Mouse (Mus musculus) liver, embryonic 16.5 days (tissue): ENCODE measurements around the gene Shisa4. TPM values are rescaled to one million over a fixed set of nuclear protein-coding genes. Genes with fewer than 3 reads are reported as not detected.

Experiments
- ATAC-seq: fragments of 200-750 bp; cut with Nextera tagmentation; 2 replicates; pipeline ENCODE4 v1.8.0; 2017; ENCODE audit warnings: low read depth, mild to moderate bottlenecking, moderate number of reproducible peaks, moderate library complexity
- H3K27ac ChIP-seq: fragments of 300-500 bp; sonication (generic); 2 replicates; pipeline ENCODE4 v1.5.1; 2014; ENCODE audit warnings: mild to moderate bottlenecking, low read length
- H3K27me3 ChIP-seq: fragments of 300-500 bp; sonication (generic); 2 replicates; pipeline ENCODE4 v1.6.1; 2014; ENCODE audit warnings: low read depth, low read length, mixed read lengths; ENCODE audit not compliant: control insufficient read depth, insufficient read depth
- H3K36me3 ChIP-seq: fragments of 300-500 bp; sonication (generic); 2 replicates; pipeline ENCODE4 v1.6.1; 2014; ENCODE audit warnings: mild to moderate bottlenecking; ENCODE audit not compliant: control insufficient read depth, insufficient read depth
- H3K4me1 ChIP-seq: fragments of 300-500 bp; sonication (generic); 2 replicates; pipeline ENCODE4 v1.6.1; 2014; ENCODE audit warnings: low read depth, low read length, mixed read lengths; ENCODE audit not compliant: control insufficient read depth
- H3K4me2 ChIP-seq: fragments of 300-500 bp; sonication (generic); 2 replicates; pipeline ENCODE4 v1.6.1; 2014; ENCODE audit warnings: low read depth, low read length, mixed read lengths
- H3K4me3 ChIP-seq: fragments of 300-500 bp; sonication (generic); 2 replicates; pipeline ENCODE4 v1.5.1; 2014; ENCODE audit warnings: low read depth, mild to moderate bottlenecking, low read length
- H3K9ac ChIP-seq: fragments of 300-500 bp; sonication (generic); 2 replicates; pipeline ENCODE4 v1.6.1; 2014; ENCODE audit warnings: low read depth, low read length
- H3K9me3 ChIP-seq: fragments of 300-500 bp; sonication (generic); replicated peaks from 2 replicates; pipeline ENCODE4 v1.6.1; 2016; ENCODE audit warnings: low read length; ENCODE audit not compliant: control insufficient read depth
- WGBS: fragments of 180-500 bp; shearing (Covaris S2); extraction: QIAGEN DNeasy Blood & Tissue Kit; methylation state at CpG from one replicate; pipeline ENCODE4 v1.1.7; 2014; ENCODE audit not compliant: insufficient replicate concordance; 5-methylcytosine and 5-hydroxymethylcytosine counted together
- polyA plus RNA-seq: library from polyadenylated mRNA; unstranded; fragments of >200 nt; fragmentation: Nextera tagmentation; extraction: Ambion mirVana; gene quantifications from 2 replicates; pipeline ENCODE4 v1.2.1, GENCODE M21; 2015

The Shisa4 gene
- polyA plus RNA-seq, 1 experiment from 2014 or later: 1.3 TPM

- no peaks in the 10 kb centered on the region for H3K9me3 ChIP-seq
- no peak overlapping the region for H3K4me3 ChIP-seq
- no peaks in the 10 kb centered on the region for H3K36me3 ChIP-seq
- no peaks in the 10 kb centered on the region for H3K27me3 ChIP-seq
- 44% methylated on average over 4 of the region's 4 CpGs for WGBS
- H3K4me2 ChIP-seq: no peak overlapping the region
- no peak for ATAC-seq
- H3K9ac ChIP-seq: no peak overlapping the region
- no peaks in the 10 kb centered on the region for H3K4me1 ChIP-seq
- no peak overlapping the region for H3K27ac ChIP-seq
Measured at GRCm38 (mm10) chr1:135347498-135348169, 27.4 kb downstream of the Shisa4 start.

- no peak for ATAC-seq
- no peaks in the 10 kb centered on the region for H3K36me3 ChIP-seq
- no peak overlapping the region for H3K9ac ChIP-seq
- H3K27me3 ChIP-seq: no peaks in the 10 kb centered on the region
- H3K9me3 ChIP-seq: no peaks in the 10 kb centered on the region
- H3K4me3 ChIP-seq: no peak overlapping the region
- no peak overlapping the region for H3K4me2 ChIP-seq
- no peak overlapping the region for H3K27ac ChIP-seq
- no peaks in the 10 kb centered on the region for H3K4me1 ChIP-seq
- WGBS: 51% methylated on average over 3 of the region's 3 CpGs
Measured at GRCm38 (mm10) chr1:135346891-135347290, 28.1 kb downstream of the Shisa4 start.

GRCm38 (mm10) chr1:135344026-135344425, 31.0 kb downstream of the Shisa4 start:
- Histone ChIP-seq H3K27me3 (no peaks in the 10 kb centered on the region), H3K9me3 (no peaks in the 10 kb centered on the region), H3K27ac (no peak overlapping the region), H3K4me2 (no peak overlapping the region), H3K4me3 (no peak overlapping the region), H3K9ac (no peak overlapping the region), H3K4me1 (no peaks in the 10 kb centered on the region), H3K36me3 (no peaks in the 10 kb centered on the region)
- 30% methylated on average over 4 of the region's 4 CpGs for WGBS
- no peak for ATAC-seq

GRCm38 (mm10) chr1:135341947-135342346, 33.1 kb downstream of the Shisa4 start:
- no peak overlapping the region for H3K4me2 ChIP-seq
- WGBS: 75% methylated on average over 8 of the region's 8 CpGs
- no peak overlapping the region for H3K27ac ChIP-seq
- no peak for ATAC-seq
- no peaks in the 10 kb centered on the region for H3K4me1 ChIP-seq
- H3K4me3 ChIP-seq: no peak overlapping the region
- H3K9ac ChIP-seq: no peak overlapping the region
- no peaks in the 10 kb centered on the region for H3K9me3 ChIP-seq
- H3K27me3 ChIP-seq: no peaks in the 10 kb centered on the region
- no peaks in the 10 kb centered on the region for H3K36me3 ChIP-seq

- H3K9me3 ChIP-seq: no peaks in the 10 kb centered on the region
- H3K4me3 ChIP-seq: no peak overlapping the region
- WGBS: 60% methylated on average over 6 of the region's 6 CpGs
- no peak overlapping the region for H3K27ac ChIP-seq
- no peak for ATAC-seq
- H3K4me1 ChIP-seq: no peaks in the 10 kb centered on the region
- no peak overlapping the region for H3K4me2 ChIP-seq
- no peaks in the 10 kb centered on the region for H3K36me3 ChIP-seq
- H3K9ac ChIP-seq: no peak overlapping the region
- H3K27me3 ChIP-seq: no peaks in the 10 kb centered on the region
Measured at GRCm38 (mm10) chr1:135330578-135330977, 44.5 kb downstream of the Shisa4 start.

- no peaks in the 10 kb centered on the region for H3K4me1 ChIP-seq
- H3K27me3 ChIP-seq: no peaks in the 10 kb centered on the region
- no peak overlapping the region for H3K4me2 ChIP-seq
- H3K4me3 ChIP-seq: no peak overlapping the region
- no peaks in the 10 kb centered on the region for H3K9me3 ChIP-seq
- ATAC-seq: no peak
- no peaks in the 10 kb centered on the region for H3K36me3 ChIP-seq
- no peak overlapping the region for H3K27ac ChIP-seq
- H3K9ac ChIP-seq: no peak overlapping the region
- 59% methylated on average over 5 of the region's 5 CpGs for WGBS
Measured at GRCm38 (mm10) chr1:135328368-135328767, 46.7 kb downstream of the Shisa4 start.

- 54% methylated on average over 2 of the region's 2 CpGs for WGBS
- no peak overlapping the region for H3K27ac ChIP-seq
- no peaks in the 10 kb centered on the region for H3K36me3 ChIP-seq
- no peaks in the 10 kb centered on the region for H3K9me3 ChIP-seq
- H3K4me1 ChIP-seq: no peaks in the 10 kb centered on the region
- H3K27me3 ChIP-seq: no peaks in the 10 kb centered on the region
- ATAC-seq: no peak
- H3K9ac ChIP-seq: no peak overlapping the region
- no peak overlapping the region for H3K4me2 ChIP-seq
- H3K4me3 ChIP-seq: no peak overlapping the region
Measured at GRCm38 (mm10) chr1:135325934-135326333, 49.1 kb downstream of the Shisa4 start.

- ATAC-seq: no peak
- H3K9me3 ChIP-seq: no peaks in the 10 kb centered on the region
- H3K9ac ChIP-seq: no peak within 1 kb of the TSS
- H3K4me1 ChIP-seq: no peaks in the 10 kb centered on the region
- WGBS: 25% methylated on average over 8 of the region's 8 CpGs
- H3K4me3 ChIP-seq: no peak within 1 kb of the TSS
- no peaks in the 10 kb centered on the region for H3K27me3 ChIP-seq
- no peak within 1 kb of the TSS for H3K27ac ChIP-seq
- H3K36me3 ChIP-seq: no peaks in the 10 kb centered on the region
- H3K4me2 ChIP-seq: no peak within 1 kb of the TSS
Measured at GRCm38 (mm10) chr1:135324571-135324970, 50.5 kb downstream of the Shisa4 start, which contains the start of gene Lmod1. Gene Lmod1 (plus strand): TSS chr1:135324807.

GRCm38 (mm10) chr1:135323367-135323901, 51.6 kb downstream of the Shisa4 start:
- no peak overlapping the region for H3K27ac ChIP-seq
- no peaks in the 10 kb centered on the region for H3K36me3 ChIP-seq
- no peaks in the 10 kb centered on the region for H3K9me3 ChIP-seq
- H3K27me3 ChIP-seq: no peaks in the 10 kb centered on the region
- H3K4me3 ChIP-seq: no peak overlapping the region
- H3K4me1 ChIP-seq: no peaks in the 10 kb centered on the region
- no peak for ATAC-seq
- WGBS: 67% methylated on average over 7 of the region's 7 CpGs
- no peak overlapping the region for H3K9ac ChIP-seq
- H3K4me2 ChIP-seq: no peak overlapping the region
